Mouse (Mus musculus): ENCODE data around the gene 2900026A02Rik.

- TF ChIP-seq CTCF (IDR thresholded peaks at IDR 0.05; ENCODE audit: borderline replicate concordance, insufficient read depth, low read length) (no peak), POLR2A (IDR thresholded peaks at IDR 0.05; ENCODE audit: low read depth, low read length) (no peak)
These were observed 151.0 kb downstream of the 2900026A02Rik start, which contains the start of gene Crybb2 for GRCm38 (mm10) chr5:113070017-113070416.
